Mouse (Mus musculus): ENCODE data around the gene Naa15.
A peak's percentile ranks its signal among the peaks of the same experiment; 100 is the strongest.
"Not testable (repeated sequence)": the region's sequence is repeated elsewhere in the genome, so short reads cannot be mapped to it uniquely, and the experiment has no call there.

The Naa15 gene

GRCm38 (mm10) chr3:51415098-51416072, at the start of gene Naa15:
TSS of gene Naa15 (plus strand) at chr3:51415148.
- peak; percentile 94 for DNase-seq (ENCODE audit: low read depth, low spot score)

- DNase-seq (ENCODE audit: low read depth, low spot score), result no peak
Measured at GRCm38 (mm10) chr3:51365517-51365882, 49.4 kb upstream of the Naa15 start.

GRCm38 (mm10) chr3:51366926-51367325, 48.0 kb upstream of the Naa15 start:
- DNase-seq (ENCODE audit: low read depth, low spot score), result no peak

DNA sequence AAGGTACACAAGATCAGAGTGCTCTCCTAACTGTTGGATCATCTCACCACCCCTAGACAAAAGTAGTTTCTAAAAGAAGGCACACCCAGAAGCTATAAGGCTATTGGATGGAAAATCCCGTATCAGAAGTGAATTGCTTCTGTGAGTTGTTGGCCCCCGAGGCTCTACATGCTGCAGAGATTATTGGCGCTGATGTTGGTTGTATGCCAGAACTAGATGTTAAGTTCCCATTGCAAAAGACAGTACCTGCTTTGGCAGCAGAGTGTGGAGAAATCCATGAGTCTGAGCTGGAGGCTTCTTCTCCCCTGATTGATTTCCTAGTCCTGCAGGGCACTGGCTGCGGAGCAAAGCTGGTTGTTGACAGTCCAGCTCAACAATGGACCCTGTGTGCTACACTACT, 46.9 kb upstream of the Naa15 start:
- DNase-seq (ENCODE audit: low read depth, low spot score), result no peak

GRCm38 (mm10) chr3:51371826-51372225, 43.1 kb upstream of the Naa15 start:
- DNase-seq (ENCODE audit: low read depth, low spot score), result no peak

- DNase-seq (ENCODE audit: low read depth, low spot score), result no peak
Measured at GRCm38 (mm10) chr3:51372883-51373282, 42.1 kb upstream of the Naa15 start.

- DNase-seq (ENCODE audit: low read depth, low spot score), result no peak
Measured at GRCm38 (mm10) chr3:51373544-51373943, 41.4 kb upstream of the Naa15 start.

- DNase-seq (ENCODE audit: low read depth, low spot score), result peak; percentile 74
Measured at GRCm38 (mm10) chr3:51375307-51376265, 39.4 kb upstream of the Naa15 start.

DNA sequence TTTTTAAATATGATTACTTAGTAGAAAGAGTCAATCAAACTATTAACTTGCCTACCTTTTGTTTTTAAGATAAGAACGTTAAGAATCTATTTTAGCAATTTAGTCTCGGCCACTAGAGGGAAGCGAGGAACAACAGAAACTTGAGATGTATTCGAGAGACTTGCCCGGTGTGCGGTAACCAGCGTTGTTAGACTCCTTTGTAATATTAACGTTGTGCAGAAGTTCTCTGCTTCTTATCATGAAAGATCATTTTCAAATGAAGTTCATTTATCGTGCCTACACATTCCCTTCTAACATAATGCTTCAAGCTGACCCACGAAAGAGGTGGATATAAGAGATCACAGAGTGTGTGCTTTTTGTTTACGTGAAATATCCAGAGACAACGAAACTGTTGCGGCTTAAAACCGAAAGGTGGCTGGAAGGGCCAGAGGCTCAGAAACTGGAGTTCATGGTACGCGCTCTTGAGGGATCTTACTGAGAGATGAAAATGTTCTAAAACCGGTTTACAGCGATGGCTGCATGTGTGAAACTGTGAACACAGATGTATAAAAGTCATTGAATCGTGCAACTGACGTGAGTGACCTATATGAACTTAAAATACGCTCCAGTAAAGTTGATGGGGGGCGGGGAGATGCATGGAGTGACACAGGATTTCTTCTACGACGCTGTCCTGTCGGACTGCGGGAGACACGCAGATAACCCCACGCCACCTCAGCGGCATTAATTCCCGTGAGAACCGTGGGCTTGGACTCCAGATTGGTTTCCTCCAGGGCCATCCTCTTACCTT, 36.9 kb upstream of the Naa15 start:
- DNase-seq (ENCODE audit: low read depth, low spot score), result peak; percentile 71

GRCm38 (mm10) chr3:51378665-51378946, 36.3 kb upstream of the Naa15 start:
- no peak for DNase-seq (ENCODE audit: low read depth, low spot score)

- DNase-seq (ENCODE audit: low read depth, low spot score), result no peak
Measured at GRCm38 (mm10) chr3:51379786-51380659, 34.9 kb upstream of the Naa15 start.

DNA sequence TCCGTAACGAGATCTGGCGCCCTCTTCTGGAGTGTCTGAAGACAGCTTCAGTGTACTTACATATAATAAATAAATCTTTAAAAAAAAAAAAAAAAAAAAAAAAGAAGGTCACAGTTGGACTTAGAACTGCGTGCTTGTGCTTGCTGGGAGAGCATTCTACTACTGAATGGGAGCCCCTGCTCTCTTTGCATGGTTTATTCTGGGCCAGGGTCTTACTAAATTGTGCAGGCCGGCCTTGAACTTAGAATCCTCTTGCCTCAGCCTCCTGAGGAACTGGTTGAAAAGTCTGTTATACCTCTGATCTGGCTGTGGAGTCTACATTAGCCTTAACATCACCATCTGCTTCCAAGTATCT, 34.3 kb upstream of the Naa15 start:
- no peak for DNase-seq (ENCODE audit: low read depth, low spot score)

DNA sequence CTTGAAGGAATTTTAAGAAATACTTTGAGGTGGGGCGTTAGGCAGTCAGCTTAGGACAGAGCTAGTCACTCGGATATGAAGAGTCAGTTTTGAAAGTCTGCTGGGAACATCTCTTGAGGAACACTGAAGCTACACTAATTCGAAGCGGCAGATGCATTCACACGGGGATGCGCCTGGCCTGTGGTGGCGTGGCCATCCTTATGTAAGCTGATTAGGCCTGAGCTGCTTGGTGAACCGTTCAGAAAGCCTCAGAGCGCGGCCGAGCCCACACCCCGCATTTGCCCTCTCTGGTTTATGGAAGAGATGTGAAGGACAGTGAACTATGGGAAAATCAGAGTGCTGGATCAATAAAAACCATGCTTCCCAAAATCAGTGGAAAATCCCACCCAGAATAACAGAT, 31.5 kb upstream of the Naa15 start:
- DNase-seq (ENCODE audit: low read depth, low spot score), result no peak

DNA sequence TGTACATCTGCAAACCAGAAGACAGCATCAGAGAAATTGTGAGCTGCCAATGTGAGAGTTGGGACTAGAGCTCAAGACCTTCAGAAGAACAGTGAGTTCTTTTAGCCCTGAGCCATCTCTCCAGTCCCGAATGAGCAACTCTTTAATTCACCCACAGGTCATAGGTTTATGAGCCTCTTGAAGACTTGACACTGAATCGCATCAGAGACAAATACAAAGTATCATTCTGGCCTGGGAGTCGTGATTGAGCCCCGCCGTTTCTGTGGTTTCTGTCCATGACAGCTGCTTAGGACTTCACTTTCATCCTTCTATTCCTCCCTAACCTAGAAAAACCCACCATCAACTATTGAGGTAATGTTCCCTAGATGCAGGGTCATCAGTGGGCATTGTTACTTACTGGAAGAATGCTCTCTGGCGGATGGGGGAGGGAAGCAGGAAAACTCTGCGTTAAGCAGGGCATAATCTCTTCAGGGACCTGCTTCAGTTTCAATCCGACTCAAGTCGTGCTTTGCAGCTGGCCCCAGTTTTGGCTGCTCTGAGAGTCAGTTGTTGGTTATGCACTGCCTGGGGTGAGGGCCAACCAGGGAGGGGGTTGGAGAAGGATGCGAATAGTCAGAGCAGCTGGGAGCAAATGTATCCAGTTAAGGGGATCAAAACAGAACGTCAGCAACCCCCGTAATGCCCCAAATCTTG, 28.4 kb upstream of the Naa15 start:
- DNase-seq (ENCODE audit: low read depth, low spot score), result no peak

GRCm38 (mm10) chr3:51387134-51387451, 27.9 kb upstream of the Naa15 start:
- no peak for DNase-seq (ENCODE audit: low read depth, low spot score)

DNA sequence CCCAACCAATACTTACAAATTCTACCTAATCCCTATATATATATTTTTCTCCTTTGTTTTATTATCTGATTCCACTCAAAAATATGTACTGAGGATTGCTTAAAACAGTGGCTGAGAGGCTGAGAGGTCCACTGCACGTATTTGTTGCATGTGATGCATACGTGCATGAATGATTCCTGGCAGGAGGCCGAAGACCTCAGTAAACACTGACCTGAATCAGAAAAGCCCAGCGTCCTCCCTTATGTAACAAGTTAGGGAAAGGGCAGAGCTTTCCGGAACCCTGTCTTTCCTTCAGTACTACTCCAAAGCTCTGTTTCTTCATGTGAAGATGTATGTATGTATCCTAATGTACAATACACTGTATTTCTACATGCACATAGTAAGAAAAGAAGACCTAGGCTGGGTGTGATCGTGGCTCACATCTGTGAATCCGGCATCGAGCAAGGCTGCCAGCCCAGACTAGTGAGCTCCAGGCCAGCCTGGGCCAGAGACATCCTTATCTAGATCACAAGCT, 27.0 kb upstream of the Naa15 start:
- no peak for DNase-seq (ENCODE audit: low read depth, low spot score)

- no peak for DNase-seq (ENCODE audit: low read depth, low spot score)
Measured at GRCm38 (mm10) chr3:51388904-51389303, 26.0 kb upstream of the Naa15 start.

- no peak for DNase-seq (ENCODE audit: low read depth, low spot score)
Measured at GRCm38 (mm10) chr3:51391095-51391494, 23.9 kb upstream of the Naa15 start.

DNA sequence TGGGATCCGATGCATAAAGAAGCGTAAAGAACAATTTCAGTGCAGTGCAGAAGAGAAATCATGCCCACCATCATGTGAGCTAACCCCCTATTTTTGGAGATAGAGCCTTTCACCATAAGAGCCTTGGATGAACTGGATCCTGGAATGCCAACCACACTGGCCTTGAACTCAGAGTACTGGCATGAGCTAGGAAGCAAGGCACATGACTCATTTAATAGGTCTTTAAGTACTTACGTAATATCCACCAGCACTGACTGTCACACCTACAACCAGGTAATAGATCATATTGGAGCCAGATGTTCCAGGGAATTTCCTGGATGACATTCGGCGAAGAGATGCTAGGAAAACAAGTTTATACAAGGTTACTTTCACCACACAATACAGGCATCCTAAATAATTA, 23.4 kb upstream of the Naa15 start:
- peak; percentile 60 for DNase-seq (ENCODE audit: low read depth, low spot score)

DNA sequence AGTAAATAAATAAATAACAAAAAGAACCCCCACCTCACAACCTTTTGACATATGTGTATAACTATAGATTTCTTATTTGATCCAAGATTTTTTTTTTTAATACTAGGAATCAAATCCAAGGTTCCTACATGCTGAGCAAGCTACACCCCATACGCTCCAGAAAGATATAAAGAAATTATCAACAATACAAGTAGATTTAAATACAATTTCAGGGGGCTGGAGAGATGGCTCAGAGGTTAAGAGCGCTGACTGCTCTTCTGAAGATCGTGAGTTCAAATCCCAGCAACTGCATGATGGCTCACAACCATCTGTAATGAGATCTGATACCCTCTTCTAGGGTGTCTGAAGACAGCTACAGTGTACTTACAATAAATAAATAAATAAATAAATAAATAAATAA, 21.9 kb upstream of the Naa15 start:
- DNase-seq (ENCODE audit: low read depth, low spot score), result not testable (repeated sequence)
